Mouse (Mus musculus) midbrain, embryonic 14.5 days (tissue): Measurements from ENCODE around the gene B630019K06Rik. TPM values are rescaled to one million over a fixed set of nuclear protein-coding genes. Genes with fewer than 3 reads are reported as not detected.

ENCODE experiments used
- ATAC-seq: fragments of 200-750 bp; cut with Nextera tagmentation; 2 replicates; pipeline ENCODE4 v1.8.0; 2017; ENCODE audit warnings: moderate number of reproducible peaks, moderate library complexity; ENCODE audit not compliant: low FRiP score, low TSS enrichment
- DNase-seq: peaks from one replicate; pipeline ENCODE4 v3.0.0-alpha.2; 2015
- H3K27ac ChIP-seq: fragments of 300-500 bp; sonication (generic); replicated peaks from 2 replicates; pipeline ENCODE4 v1.5.1; 2014; ENCODE audit warnings: mild to moderate bottlenecking, low read depth, low read length, moderate library complexity
- H3K27me3 ChIP-seq: fragments of 300-500 bp; sonication (generic); 2 replicates; pipeline ENCODE4 v1.6.1; 2014; ENCODE audit warnings: low read length, control low read depth, mixed read lengths; ENCODE audit not compliant: control insufficient read depth, insufficient read depth
- H3K36me3 ChIP-seq: fragments of 300-500 bp; sonication (generic); 2 replicates; pipeline ENCODE4 v1.6.1; 2014; ENCODE audit warnings: low read length, control low read depth; ENCODE audit not compliant: control insufficient read depth, insufficient read depth
- H3K4me1 ChIP-seq: fragments of 300-500 bp; sonication (generic); 2 replicates; pipeline ENCODE4 v1.6.1; 2014; ENCODE audit warnings: mild to moderate bottlenecking, antibody characterized with exemption, low read length, control low read depth; ENCODE audit not compliant: control insufficient read depth, insufficient read depth
- H3K4me2 ChIP-seq: fragments of 300-500 bp; sonication (generic); 2 replicates; pipeline ENCODE4 v1.6.1; 2014; ENCODE audit warnings: mild to moderate bottlenecking, low read length, moderate library complexity
- H3K4me3 ChIP-seq: fragments of 300-500 bp; sonication (generic); replicated peaks from 2 replicates; pipeline ENCODE4 v1.5.1; 2014; ENCODE audit warnings: low read depth, low read length
- H3K9ac ChIP-seq: fragments of 300-500 bp; sonication (generic); replicated peaks from 2 replicates; pipeline ENCODE4 v1.6.1; 2014; ENCODE audit warnings: mild to moderate bottlenecking, low read length, moderate library complexity
- H3K9me3 ChIP-seq: fragments of 300-500 bp; sonication (generic); 2 replicates; pipeline ENCODE4 v1.6.1; 2016; ENCODE audit warnings: low read length, control low read depth, mixed read lengths; ENCODE audit not compliant: control insufficient read depth
- WGBS: fragments of 180-500 bp; shearing (Covaris S2); extraction: QIAGEN DNeasy Blood & Tissue Kit; methylation state at CpG from one replicate; pipeline ENCODE4 v1.1.7; 2014; 5-methylcytosine and 5-hydroxymethylcytosine counted together
- polyA plus RNA-seq: library from polyadenylated mRNA; unstranded; fragments of >200 nt; fragmentation: Nextera tagmentation; extraction: Ambion mirVana; gene quantifications from 2 replicates; pipeline ENCODE4 v1.2.1, GENCODE M21; 2014

Gene B630019K06Rik
- polyA plus RNA-seq, 1 experiment from 2014 or later, result 34.3 TPM

GRCm38 (mm10) chrX:8900823-8901222, 8.6 kb downstream of the B630019K06Rik start:
- Histone ChIP-seq H3K9ac (no peak overlapping the region), H3K36me3 (no peaks in the 10 kb centered on the region), H3K9me3 (no peaks in the 10 kb centered on the region), H3K27ac (no peak overlapping the region), H3K4me3 (no peak overlapping the region), H3K27me3 (no peaks in the 10 kb centered on the region), H3K4me1 (no peaks in the 10 kb centered on the region), H3K4me2 (no peak overlapping the region)
- 84% methylated on average over 4 of the region's 4 CpGs for WGBS
- no peak for DNase-seq
- no peak for ATAC-seq

GRCm38 (mm10) chrX:8901906-8902472, 9.8 kb downstream of the B630019K06Rik start:
- no peak overlapping the region for H3K27ac ChIP-seq
- H3K4me3 ChIP-seq, result no peak overlapping the region
- H3K4me1 ChIP-seq, result no peaks in the 10 kb centered on the region
- peak; percentile 40; the same call in 1 of the 2 replicates for ATAC-seq
- no peak overlapping the region for H3K9ac ChIP-seq
- no peaks in the 10 kb centered on the region for H3K9me3 ChIP-seq
- no peaks in the 10 kb centered on the region for H3K36me3 ChIP-seq
- no peak overlapping the region for H3K4me2 ChIP-seq
- H3K27me3 ChIP-seq, result no peaks in the 10 kb centered on the region
- WGBS, result 31% methylated on average over 7 of the region's 7 CpGs
- no peak for DNase-seq

GRCm38 (mm10) chrX:8921080-8921479, 28.9 kb downstream of the B630019K06Rik start:
- Histone ChIP-seq H3K9ac (no peak overlapping the region), H3K4me3 (no peak overlapping the region), H3K27ac (no peak overlapping the region), H3K9me3 (no peaks in the 10 kb centered on the region), H3K27me3 (no peaks in the 10 kb centered on the region), H3K4me2 (no peak overlapping the region), H3K4me1 (no peaks in the 10 kb centered on the region), H3K36me3 (no peaks in the 10 kb centered on the region)
- 57% methylated on average over 4 of the region's 4 CpGs for WGBS
- ATAC-seq (no peak), DNase-seq (no peak)

- Histone ChIP-seq H3K27ac (no peak overlapping the region), H3K9ac (no peak overlapping the region), H3K4me1 (no peaks in the 10 kb centered on the region), H3K4me3 (no peak overlapping the region), H3K9me3 (no peaks in the 10 kb centered on the region), H3K36me3 (no peaks in the 10 kb centered on the region), H3K27me3 (no peaks in the 10 kb centered on the region), H3K4me2 (no peak overlapping the region)
- ATAC-seq (peak; percentile 55; the same call in 1 of the 2 replicates), DNase-seq (peak; percentile 11)
- WGBS, result 53% methylated on average over 9 of the region's 9 CpGs
Observed at GRCm38 (mm10) chrX:8921813-8922607, 29.8 kb downstream of the B630019K06Rik start.

- WGBS, result 28% methylated on average over 4 of the region's 4 CpGs
- no peak for ATAC-seq
Observed at GRCm38 (mm10) chrX:8927308-8927707, 35.1 kb downstream of the B630019K06Rik start.

GRCm38 (mm10) chrX:8944041-8944440, 51.9 kb downstream of the B630019K06Rik start:
- Histone ChIP-seq H3K27ac (no peak overlapping the region), H3K4me3 (no peak overlapping the region), H3K9ac (no peak overlapping the region), H3K36me3 (no peaks in the 10 kb centered on the region), H3K4me2 (no peak overlapping the region), H3K27me3 (no peaks in the 10 kb centered on the region), H3K4me1 (no peaks in the 10 kb centered on the region), H3K9me3 (no peaks in the 10 kb centered on the region)
- 73% methylated on average over 8 of the region's 8 CpGs for WGBS
- DNase-seq (no peak), ATAC-seq (no peak)

More at GRCm38 (mm10) chrX:8927308-8927707, 35.1 kb downstream of the B630019K06Rik start:
- H3K27me3 ChIP-seq, result no peaks in the 10 kb centered on the region
- H3K27ac ChIP-seq, result no peak overlapping the region
- DNase-seq, result peak; percentile 57
- H3K9me3 ChIP-seq, result no peaks in the 10 kb centered on the region
- H3K36me3 ChIP-seq, result no peaks in the 10 kb centered on the region
- no peaks in the 10 kb centered on the region for H3K4me1 ChIP-seq
- H3K4me3 ChIP-seq, result no peak overlapping the region
- H3K4me2 ChIP-seq, result no peak overlapping the region
- H3K9ac ChIP-seq, result no peak overlapping the region

Other genes starting within 250 kb of the B630019K06Rik start
- gene Ssxb8, start 201.5 kb upstream of the B630019K06Rik start, polyA plus RNA-seq, result not detected in 2 replicates
- gene Ssx9, start 143.9 kb upstream of the B630019K06Rik start, polyA plus RNA-seq, result not detected in 2 replicates
- gene Ssxb5, start 88.7 kb upstream of the B630019K06Rik start, polyA plus RNA-seq, result not detected in 2 replicates
- gene Gm6592, start 48.4 kb upstream of the B630019K06Rik start, polyA plus RNA-seq, result not detected in 2 replicates
- gene Gm5751, start 18.1 kb upstream of the B630019K06Rik start, polyA plus RNA-seq, result not detected in 2 replicates
- gene Fthl17b, start 70.6 kb downstream of the B630019K06Rik start, polyA plus RNA-seq, result not detected in 2 replicates
- gene Fthl17c, start 84.2 kb downstream of the B630019K06Rik start, polyA plus RNA-seq, result not detected in 2 replicates
- gene Fthl17d, start 94.4 kb downstream of the B630019K06Rik start, polyA plus RNA-seq, result not detected in 2 replicates
- gene Fthl17e, start 141.1 kb downstream of the B630019K06Rik start, polyA plus RNA-seq, result not detected in 2 replicates
- not detected in 2 replicates for gene Fthl17f, start 170.6 kb downstream of the B630019K06Rik start, polyA plus RNA-seq
- gene 4930402K13Rik, start 212.2 kb downstream of the B630019K06Rik start, polyA plus RNA-seq, result not detected in 2 replicates